Mouse (Mus musculus): ENCODE measurements around the gene Scube1.

The Scube1 gene

GRCm38 (mm10) chr15:83665993-83666392, 58.8 kb downstream of the Scube1 start:
- DNase-seq (ENCODE audit: low spot score): no peak

DNA sequence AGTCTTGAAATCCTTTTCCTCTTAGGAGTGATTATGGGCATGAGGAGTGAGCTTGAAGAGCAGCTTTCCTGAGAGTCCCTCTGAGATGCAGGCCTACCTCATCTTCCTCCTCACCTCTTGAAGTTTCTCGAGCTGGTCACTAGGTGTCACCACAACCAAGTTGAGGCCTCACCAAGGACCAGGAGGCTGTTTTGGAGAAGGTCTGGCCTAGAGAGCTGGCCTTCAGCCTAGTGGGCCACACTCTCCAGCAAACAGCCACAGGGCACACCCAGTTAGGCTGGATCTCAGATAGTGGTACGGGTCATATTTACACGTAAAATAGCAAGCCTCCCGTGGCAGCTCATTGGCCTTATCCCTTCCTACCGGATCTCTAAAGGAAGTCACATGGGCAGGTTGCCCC, 60.1 kb downstream of the Scube1 start:
- DNase-seq (ENCODE audit: low spot score): no peak

DNA sequence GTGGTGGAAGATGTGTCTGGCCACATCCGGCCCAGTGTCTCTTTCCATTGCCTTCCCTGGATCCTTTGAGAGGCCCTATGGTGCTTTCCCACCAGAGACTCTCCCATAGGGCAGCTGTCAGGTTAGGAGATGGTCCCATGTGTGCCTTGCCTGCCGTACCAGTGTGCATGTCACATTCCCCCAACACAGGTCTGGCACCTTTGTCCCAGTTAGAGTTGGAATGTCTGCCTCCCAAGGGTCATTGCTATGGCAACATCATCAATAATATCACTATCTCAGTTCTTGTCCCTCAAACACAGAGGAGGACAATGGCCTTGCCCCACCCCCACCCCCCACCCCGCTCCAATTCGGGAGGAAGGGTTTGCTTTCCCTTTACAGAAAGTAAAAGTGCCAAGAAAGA, 61.8 kb downstream of the Scube1 start:
- DNase-seq (ENCODE audit: low spot score): no peak

DNA sequence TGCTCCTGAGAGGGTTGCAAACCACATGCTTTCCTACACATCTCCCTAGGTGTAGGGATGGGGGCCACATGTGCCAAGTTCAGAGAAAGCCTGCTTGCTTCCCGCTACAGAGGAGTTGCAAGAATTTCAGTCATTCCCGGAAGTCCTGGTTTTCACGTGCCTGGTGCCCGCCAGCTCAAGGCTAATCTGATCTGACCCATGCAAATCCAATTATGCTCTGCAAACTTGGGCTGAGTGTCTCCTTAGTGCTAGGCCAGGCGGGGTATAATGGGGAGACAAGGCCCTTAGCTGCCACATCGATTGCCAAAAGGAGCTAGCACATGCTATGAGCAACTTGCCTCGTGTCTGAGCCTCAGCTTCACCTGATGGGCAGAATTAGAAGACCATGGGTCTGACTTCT, 62.7 kb downstream of the Scube1 start:
- no peak for DNase-seq (ENCODE audit: low spot score)

GRCm38 (mm10) chr15:83642518-83642917, 82.3 kb downstream of the Scube1 start:
- no peak for DNase-seq (ENCODE audit: low spot score)

GRCm38 (mm10) chr15:83640208-83640607, 84.6 kb downstream of the Scube1 start:
- no peak for DNase-seq (ENCODE audit: low spot score)

GRCm38 (mm10) chr15:83639160-83639559, 85.7 kb downstream of the Scube1 start:
- no peak for DNase-seq (ENCODE audit: low spot score)

DNA sequence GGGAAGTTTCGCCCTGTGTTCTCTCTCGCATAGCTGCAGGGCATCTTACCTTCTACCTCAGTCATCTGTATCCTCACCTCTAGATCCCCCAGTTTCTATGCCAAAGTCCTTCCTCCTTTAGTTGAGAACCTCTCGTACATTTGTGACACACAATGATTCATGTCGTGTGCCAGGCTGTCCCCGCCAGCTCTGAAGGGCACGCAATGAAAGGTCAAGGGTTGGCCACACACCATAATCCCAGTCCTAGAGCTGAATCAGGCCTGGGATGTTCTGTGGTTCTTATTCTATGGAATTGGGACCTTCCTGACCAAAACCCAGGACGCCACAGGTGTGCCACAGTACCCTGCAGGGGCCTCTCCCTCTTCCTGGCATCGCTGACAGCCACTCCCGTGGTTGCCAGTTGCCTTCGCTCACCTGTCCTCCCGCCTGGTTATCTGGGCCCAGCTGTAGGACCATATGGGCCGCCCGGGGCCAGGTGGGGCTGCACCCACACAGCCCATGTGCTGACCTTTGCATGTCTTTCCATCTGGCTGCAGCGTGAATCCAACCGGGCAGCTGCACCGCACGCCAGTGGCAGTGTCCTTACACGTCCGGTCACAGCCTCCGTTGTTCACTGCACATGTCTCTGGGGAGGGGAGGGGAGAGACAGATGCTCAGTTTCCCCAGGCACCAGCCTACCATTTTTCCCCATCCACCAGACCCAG, 86.5 kb downstream of the Scube1 start:
- no peak for DNase-seq (ENCODE audit: low spot score)

- DNase-seq (ENCODE audit: low spot score): no peak
Measured at GRCm38 (mm10) chr15:83636759-83637158, 88.1 kb downstream of the Scube1 start.

DNA sequence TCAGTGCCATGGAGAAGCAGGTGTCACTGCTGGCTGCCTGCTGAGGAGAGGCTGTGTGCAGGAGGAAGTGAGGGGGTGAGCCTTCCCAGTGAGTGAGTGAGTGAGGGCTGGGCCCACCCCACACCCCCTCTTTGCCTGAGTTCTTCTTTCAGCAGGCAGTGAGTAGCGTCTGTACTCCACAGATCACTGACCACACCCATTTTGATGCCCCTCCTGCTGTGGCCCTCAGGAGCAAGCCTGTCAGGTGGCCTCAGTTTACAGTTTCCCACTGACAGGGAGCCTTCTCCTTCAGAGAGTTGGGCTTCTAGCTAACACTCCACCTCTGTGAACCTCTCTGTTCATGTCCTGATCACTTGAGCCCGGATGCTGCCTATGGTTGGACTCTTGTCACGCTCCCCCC, 89.6 kb downstream of the Scube1 start:
- no peak for DNase-seq (ENCODE audit: low spot score)

GRCm38 (mm10) chr15:83634076-83634475, 90.7 kb downstream of the Scube1 start:
- no peak for DNase-seq (ENCODE audit: low spot score)

DNA sequence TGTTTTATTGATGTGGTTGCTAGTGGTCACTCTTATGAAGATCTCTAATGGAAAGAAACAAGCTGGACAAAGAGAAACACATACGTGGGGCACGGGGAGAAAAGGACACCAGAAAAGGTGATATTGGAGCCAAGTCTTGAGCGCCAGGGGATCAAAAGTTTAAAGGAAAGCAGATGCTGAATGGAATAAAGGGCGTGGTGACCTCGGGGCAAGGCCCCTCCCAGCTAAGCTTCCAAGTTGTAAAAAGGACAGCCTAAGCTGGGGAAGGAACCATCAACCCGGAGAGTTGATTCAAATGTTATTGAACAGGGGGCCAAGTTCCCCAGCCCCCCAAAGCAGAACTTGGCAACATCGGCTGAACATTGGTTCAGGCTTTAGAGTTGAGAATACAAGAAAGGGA, 93.8 kb downstream of the Scube1 start:
- no peak for DNase-seq (ENCODE audit: low spot score)

DNA sequence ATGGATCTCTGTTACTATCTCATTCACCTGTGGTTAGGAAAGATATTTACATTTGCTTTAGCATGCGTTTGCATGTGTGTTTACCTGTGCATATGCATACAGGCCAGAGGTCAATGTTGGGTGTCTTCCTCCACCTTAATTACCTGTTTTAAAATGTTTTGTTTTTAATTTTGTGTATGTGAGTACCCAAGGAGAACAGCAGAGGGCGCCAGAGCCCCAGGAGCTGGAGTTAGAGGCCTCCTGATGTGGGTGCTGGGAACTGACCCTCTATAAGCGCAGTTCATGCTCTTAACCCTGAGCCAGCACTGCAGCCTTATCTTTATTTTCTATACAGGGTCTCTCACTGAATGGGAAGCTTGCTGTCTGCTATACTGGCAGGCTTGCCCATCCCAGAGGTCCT, 95.1 kb downstream of the Scube1 start:
- DNase-seq (ENCODE audit: low spot score): no peak

- no peak for DNase-seq (ENCODE audit: low spot score)
Measured at GRCm38 (mm10) chr15:83626142-83626645, 98.6 kb downstream of the Scube1 start.

DNA sequence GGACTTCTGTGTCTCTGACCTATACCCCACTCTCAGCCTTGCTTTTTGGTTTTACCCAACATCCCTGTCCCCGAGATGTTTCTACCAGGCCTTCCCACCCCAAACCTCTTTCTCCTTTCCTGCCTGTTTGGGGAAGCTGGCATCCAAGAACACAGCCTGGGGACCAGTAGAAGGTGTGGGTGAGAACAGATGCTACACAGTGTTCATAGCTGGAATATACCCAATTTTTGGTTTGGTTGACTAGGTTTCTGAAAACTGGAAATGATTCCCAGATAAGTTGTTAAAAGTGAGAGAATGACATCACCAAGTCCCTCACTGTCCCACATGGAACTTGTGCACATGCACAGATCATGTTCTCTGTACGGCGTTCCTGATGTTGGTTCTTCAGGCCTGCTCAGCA, 109.6 kb downstream of the Scube1 start:
- peak; percentile 42 for DNase-seq (ENCODE audit: low spot score)

DNA sequence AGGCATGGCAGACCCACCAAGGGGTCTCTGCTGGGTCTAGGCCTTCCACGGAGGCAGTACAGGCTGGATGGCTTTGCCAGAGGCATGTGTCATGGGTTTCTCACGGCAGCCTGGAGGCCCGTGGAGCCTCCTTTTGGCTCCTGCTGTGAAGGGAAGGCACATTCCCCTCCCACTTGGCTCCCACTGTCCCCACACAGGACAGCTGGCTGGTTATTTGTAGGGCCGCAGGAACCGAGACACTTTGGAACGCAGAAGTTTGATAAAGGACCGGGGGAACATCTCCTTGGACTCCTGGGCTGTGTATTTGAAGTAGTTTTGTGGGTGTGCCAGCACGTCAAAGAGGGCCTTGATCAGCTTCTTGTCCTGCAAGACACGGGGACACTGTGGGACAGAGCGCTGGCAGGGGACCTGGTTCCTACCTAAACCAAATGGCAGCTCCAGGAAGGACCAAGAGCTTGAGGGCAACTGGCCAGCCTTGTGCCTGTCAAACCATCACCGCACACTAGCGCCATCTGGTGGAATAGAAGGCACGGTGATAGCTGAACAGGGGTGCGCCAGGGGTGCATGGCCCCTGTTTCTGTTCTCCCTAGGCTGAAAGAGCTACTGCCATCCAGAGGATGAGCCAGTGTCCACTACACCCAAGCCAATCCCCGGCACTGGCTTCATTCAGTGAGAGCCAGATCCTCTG, 117.6 kb downstream of the Scube1 start:
- peak; percentile 48 for DNase-seq (ENCODE audit: low spot score)

DNA sequence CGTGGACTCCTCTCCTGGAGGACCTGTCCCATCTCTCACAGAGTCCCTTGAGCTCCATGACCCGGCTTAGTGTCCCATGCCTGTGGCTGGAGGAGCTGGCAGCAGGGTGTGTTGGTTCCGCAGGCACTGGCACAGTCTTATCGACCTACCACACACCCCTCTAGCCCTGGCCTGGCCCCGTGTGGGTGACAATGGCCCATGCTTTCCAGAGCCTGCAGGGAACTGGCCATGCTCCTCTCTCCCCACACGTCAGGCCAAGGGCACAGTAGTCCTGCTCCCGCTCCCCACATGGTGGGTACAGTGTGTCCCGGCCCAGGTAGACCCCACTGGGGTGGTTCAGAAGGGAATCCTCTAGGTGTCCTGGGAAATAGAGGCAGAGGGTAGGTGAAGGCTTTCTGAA, 118.1 kb downstream of the Scube1 start:
- DNase-seq (ENCODE audit: low spot score): no peak

GRCm38 (mm10) chr15:83606216-83606615, 118.6 kb downstream of the Scube1 start:
- no peak for DNase-seq (ENCODE audit: low spot score)

- no peak for DNase-seq (ENCODE audit: low spot score)
Measured at GRCm38 (mm10) chr15:83603426-83603825, 121.4 kb downstream of the Scube1 start.

DNA sequence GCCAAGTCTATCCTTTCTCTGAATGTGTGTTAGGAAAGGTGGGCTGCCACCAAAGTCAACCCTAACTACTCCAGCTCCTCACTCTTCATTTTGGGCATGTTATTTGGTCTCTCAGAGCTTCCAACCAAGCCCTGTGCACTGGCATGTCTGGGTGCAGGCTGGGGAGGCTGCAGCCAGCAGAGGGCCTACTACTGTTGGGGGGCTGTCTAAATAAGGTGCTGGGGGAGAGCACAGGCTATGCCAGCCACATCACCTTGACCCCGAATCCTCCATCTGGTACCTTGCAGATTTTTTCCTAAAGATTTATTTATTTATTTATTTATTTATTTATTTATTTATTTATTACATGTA, 121.8 kb downstream of the Scube1 start:
- no peak for DNase-seq (ENCODE audit: low spot score)

DNA sequence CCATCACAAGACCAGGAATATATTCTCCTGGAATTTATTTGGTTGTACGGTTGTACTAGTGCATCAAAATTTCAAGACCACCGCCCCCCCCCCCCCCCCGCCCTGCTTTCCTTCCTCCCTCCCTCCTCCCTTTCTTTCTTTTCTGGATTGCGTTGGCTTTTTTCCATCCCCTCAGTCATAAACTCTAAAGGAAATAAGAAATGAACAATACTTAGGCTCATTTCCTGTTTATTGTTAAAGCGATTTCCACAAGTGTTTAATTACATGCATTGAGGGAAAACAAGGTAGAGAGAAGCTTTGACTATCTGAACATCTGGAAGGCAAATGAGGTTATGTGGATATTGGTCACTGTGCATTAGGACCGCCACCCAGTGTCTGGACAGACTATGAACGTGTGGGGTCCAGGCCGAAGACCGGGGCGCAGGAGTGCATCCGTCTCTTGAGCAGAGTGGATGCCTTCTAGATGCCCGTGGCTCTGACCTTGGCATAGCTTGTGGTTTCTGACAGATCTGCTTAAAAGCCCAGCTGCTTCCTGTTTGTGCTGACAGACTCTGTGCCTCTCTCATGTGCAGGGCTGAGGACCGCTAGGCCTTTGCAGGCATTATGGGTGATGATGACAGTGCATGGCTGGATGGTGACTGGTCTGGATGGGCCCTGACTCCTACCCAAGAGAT, 122.3 kb downstream of the Scube1 start:
- no peak for DNase-seq (ENCODE audit: low spot score)

DNA sequence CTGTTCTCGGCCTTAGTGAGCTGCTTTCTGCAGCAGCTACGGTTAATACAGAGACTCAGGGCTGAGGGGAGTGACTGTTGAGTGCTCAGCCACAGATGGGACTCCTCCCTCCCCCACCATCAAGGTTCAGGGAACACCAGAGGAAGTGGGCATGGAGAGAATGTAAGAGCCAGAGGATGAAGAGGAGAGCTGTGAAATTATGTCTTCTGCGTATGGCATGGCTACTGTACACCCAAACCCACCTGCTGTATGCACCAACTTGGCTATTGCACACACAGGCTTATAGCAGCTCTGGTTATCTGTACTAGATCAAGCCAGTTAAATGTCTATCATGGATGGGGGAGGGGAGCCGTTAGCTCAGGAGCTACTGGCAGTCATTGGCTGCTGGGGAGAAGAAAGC, 123.6 kb downstream of the Scube1 start:
- DNase-seq (ENCODE audit: low spot score): no peak

- DNase-seq (ENCODE audit: low spot score): no peak
Measured at GRCm38 (mm10) chr15:83596833-83597232, 128.0 kb downstream of the Scube1 start.

Data from layer of hippocampus, adult 9-10 months (tissue).